Mouse (Mus musculus): ENCODE measurements at regions not wholly inside any gene's neighbourhood (a gene's known extent, or its start where the extent isn't known, plus 50 kb on each side); places are given as distances from the start of the nearest gene placed in this dataset.

DNA sequence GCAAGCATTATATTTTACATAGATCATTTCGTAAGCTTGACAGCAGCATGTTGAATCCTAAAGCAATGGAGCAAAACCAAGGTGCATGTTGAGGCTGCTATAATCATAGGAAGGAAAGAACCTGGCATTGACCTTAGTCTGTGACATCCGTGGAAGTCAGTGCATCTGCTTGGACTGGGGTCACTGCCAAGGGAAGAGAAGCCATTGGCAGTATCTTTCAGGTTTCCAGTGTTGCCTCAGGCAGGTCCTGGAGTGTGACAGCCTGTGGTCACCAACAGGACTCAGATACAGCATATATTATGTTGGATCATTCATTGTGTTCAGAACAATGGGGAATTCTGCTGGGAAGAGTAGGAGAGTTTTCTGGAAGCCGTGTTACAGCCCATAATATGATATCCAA, 535.8 kb upstream of the Auts2 start:
- TF ChIP-seq POLR2A (IDR thresholded peaks at IDR 0.05; ENCODE audit: low read depth, low read length) (no peak), ZMIZ1 (IDR thresholded peaks at IDR 0.05; ENCODE audit: low read depth, low read length) (no peak), EP300 (IDR thresholded peaks at IDR 0.05; ENCODE audit: low read length) (no peak), MYC (IDR thresholded peaks at IDR 0.05; ENCODE audit: low read depth, low read length) (no peak), MAZ (IDR thresholded peaks at IDR 0.05; ENCODE audit: low read depth, low read length) (no peak), HCFC1 (IDR thresholded peaks at IDR 0.05; ENCODE audit: low read depth, low read length) (no peak), MAX (IDR thresholded peaks at IDR 0.05; ENCODE audit: low read length) (no peak), CTCF (conservative IDR thresholded peaks at IDR 0.05 in 1 of 2, IDR thresholded peaks at IDR 0.05 in 1 of 2; ENCODE audit: low read depth in 2 of 2, low read length in 2 of 2) (no peak), BHLHE40 (IDR thresholded peaks at IDR 0.05; ENCODE audit: low read depth, low read length) (no peak), ZNF384 (IDR thresholded peaks at IDR 0.05; ENCODE audit: low read depth, low read length) (no peak), GABPA (IDR thresholded peaks at IDR 0.05; ENCODE audit: insufficient replicate concordance, low read depth, low read length) (no peak), POLR2AphosphoS2 (IDR thresholded peaks at IDR 0.05; ENCODE audit: low read depth, low read length) (no peak), TCF12 (IDR thresholded peaks at IDR 0.05; ENCODE audit: low read depth, low read length) (no peak)

Measured in CH12.LX (cell line).